In the genomic region with DNA sequence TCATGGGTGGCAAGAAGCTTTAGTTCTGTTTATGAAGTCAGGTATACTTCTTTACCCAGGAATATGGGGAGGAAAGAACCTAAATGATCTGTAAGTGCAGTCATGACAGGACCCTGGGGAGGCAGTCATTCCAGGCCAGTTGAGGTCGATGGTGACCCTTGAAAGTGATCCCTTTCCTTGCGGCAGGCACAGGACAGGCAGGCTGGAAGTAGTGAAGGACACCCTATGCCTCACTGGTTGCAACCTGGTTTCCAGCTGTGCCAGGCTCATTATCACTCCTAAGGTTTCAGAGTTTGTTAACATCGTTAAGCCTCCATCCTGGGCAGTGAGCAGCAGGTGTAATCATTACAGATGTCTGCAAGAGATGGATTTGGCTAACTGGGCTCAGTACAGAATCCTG, we compare ENCODE assay signal across 28 mouse cellular contexts.
DNase-seq lines count a peak whose midpoint lies in the region; ATAC-seq and TF ChIP-seq lines count a peak whose summit lies in the region.
"Had no signal": no experiment of that assay in that cellular context is flagged by ENCODE, and none has a peak within 500 bp of the region (broad histone marks: within the 10 kb centered on the region; RNA-seq: fewer than 3 reads in every experiment).

No protein-coding gene starts in this region.

- no peaks in the 10 kb centered on the region for H3K9me3 ChIP-seq in kidney, embryonic 14.5 days (ENCODE audit: control insufficient read depth, low read length)
- no peaks in the 10 kb centered on the region for H3K9me3 ChIP-seq in kidney, postnatal 0 days (replicated peaks; ENCODE audit: low read length)
- H3K9me3 ChIP-seq: embryonic facial prominence, embryonic 13.5 days; embryonic facial prominence, embryonic 15.5 days; forebrain, embryonic 10.5 days; forebrain, embryonic 12.5 days; G1E had no signal

- 0 out of 2 replicates have a peak, but pooled peaks have one; percentile 55 for ATAC-seq in kidney, embryonic 14.5 days (ENCODE audit: low FRiP score, low TSS enrichment)
- no peak for ATAC-seq in kidney, postnatal 0 days (replicated peaks; ENCODE audit: low FRiP score, low read depth)
- ATAC-seq: CD4-positive, CD25-positive, alpha-beta regulatory T cell, adult 4 months; forebrain, embryonic 14.5 days had no signal

- DNase-seq in heart, adult 11 months = peak; percentile 68
- no peak for DNase-seq in heart, postnatal 4 days
- no peak for DNase-seq in kidney, postnatal 14 days
- peak; percentile 18 for DNase-seq in kidney, postnatal 0 days (ENCODE audit: low spot score)
- no peak for DNase-seq in kidney, postnatal 36 days
- peak; percentile 28 for DNase-seq in retina, postnatal 7 days (ENCODE audit: low read depth, low spot score)
- DNase-seq in retina, embryonic 14.5 days (ENCODE audit: low spot score) = no peak
- DNase-seq: adrenal gland, adult 2 months; adrenal gland, postnatal 10 days; adrenal gland, postnatal 25 days; B cell, adult 2 months; cerebellum, adult 11 months; cerebellum, adult 18-20 months; cerebellum, adult 8-10 months; cerebellum, adult 9-11 months; cerebellum, postnatal 14 days; cerebellum, postnatal 36 days; embryo, embryonic 11 days had no signal

- H3K9ac ChIP-seq in kidney, embryonic 14.5 days (ENCODE audit: low read depth, low read length) = no peak overlapping the region
- no peak overlapping the region for H3K9ac ChIP-seq in kidney, postnatal 0 days (ENCODE audit: low read depth, low read length)
- H3K9ac ChIP-seq: embryonic facial prominence, embryonic 13.5 days; embryonic facial prominence, embryonic 15.5 days; forebrain, embryonic 12.5 days had no signal

- 26% methylated on average over 3 of the region's 3 CpGs for WGBS in kidney, embryonic 14.5 days
- 44% methylated on average over 3 of the region's 3 CpGs for WGBS in kidney, postnatal 0 days

- no peak for TF ChIP-seq CTCF in kidney, postnatal 0 days (IDR thresholded peaks at IDR 0.05; ENCODE audit: low read depth)

- no peaks in the 10 kb centered on the region for H3K27me3 ChIP-seq in kidney, embryonic 14.5 days (ENCODE audit: control insufficient read depth, insufficient read depth, low read length)
- H3K27me3 ChIP-seq in kidney, postnatal 0 days (ENCODE audit: insufficient read depth, low read length) = no peaks in the 10 kb centered on the region
- H3K27me3 ChIP-seq: CH12.LX; embryonic facial prominence, embryonic 13.5 days; embryonic facial prominence, embryonic 15.5 days; forebrain, embryonic 12.5 days had no signal

- no peaks in the 10 kb centered on the region; the same call in 1 of the 2 replicates for H3K36me3 ChIP-seq in kidney, embryonic 14.5 days (ENCODE audit: control insufficient read depth, insufficient read depth, low read length)
- H3K36me3 ChIP-seq in kidney, postnatal 0 days (ENCODE audit: insufficient read depth, low read length) = no peaks in the 10 kb centered on the region
- H3K36me3 ChIP-seq: embryonic facial prominence, embryonic 15.5 days; G1E had no signal

- no peak overlapping the region for H3K4me2 ChIP-seq in kidney, embryonic 14.5 days (replicated peaks; ENCODE audit: low read depth, low read length)
- no peak overlapping the region for H3K4me2 ChIP-seq in kidney, postnatal 0 days (ENCODE audit: low read length)
- H3K4me2 ChIP-seq: embryonic facial prominence, embryonic 13.5 days; embryonic facial prominence, embryonic 15.5 days; forebrain, embryonic 12.5 days had no signal

- no peak overlapping the region for H3K4me3 ChIP-seq in kidney, embryonic 14.5 days (ENCODE audit: low read length)
- H3K4me3 ChIP-seq in kidney, postnatal 0 days (replicated peaks; ENCODE audit: low read depth, low read length) = no peak overlapping the region
- H3K4me3 ChIP-seq: embryonic facial prominence, embryonic 13.5 days; embryonic facial prominence, embryonic 15.5 days; erythroblast, embryonic 14.5 days; forebrain, embryonic 10.5 days; forebrain, embryonic 12.5 days had no signal

- no peaks in the 10 kb centered on the region for H3K4me1 ChIP-seq in kidney, embryonic 14.5 days (ENCODE audit: control insufficient read depth, insufficient read depth, low read length)
- H3K4me1 ChIP-seq in kidney, postnatal 0 days (replicated peaks; ENCODE audit: insufficient read depth, low read length) = no peaks in the 10 kb centered on the region
- H3K4me1 ChIP-seq: embryonic facial prominence, embryonic 13.5 days; embryonic facial prominence, embryonic 15.5 days; forebrain, embryonic 10.5 days; forebrain, embryonic 12.5 days had no signal

- no peak overlapping the region for H3K27ac ChIP-seq in kidney, embryonic 14.5 days (ENCODE audit: low read depth, low read length)
- no peak overlapping the region for H3K27ac ChIP-seq in kidney, postnatal 0 days
- H3K27ac ChIP-seq: embryonic facial prominence, embryonic 13.5 days; embryonic facial prominence, embryonic 15.5 days; forebrain, embryonic 10.5 days; forebrain, embryonic 12.5 days had no signal

Comparison
In these comparisons a context has a peak if more than half of its experiments do, and no peak if none do; other contexts are left out.
1. DNase-seq: peak in heart, adult 11 months (single experiment), kidney, postnatal 0 days (single experiment) and retina, postnatal 7 days (single experiment); none in heart, postnatal 4 days (single experiment), kidney, postnatal 14 days (single experiment), kidney, postnatal 36 days (0 of 2) and retina, embryonic 14.5 days (single experiment).